Mouse (Mus musculus) Patski (cell line): ENCODE measurements around the gene Nfkbil1. TPM values are rescaled to one million over a fixed set of nuclear protein-coding genes. Genes with fewer than 3 reads are reported as not detected.

ENCODE experiments used
- ATAC-seq: fragments of 100-300 bp; one replicate; pipeline ENCODE4 v1.8.0; 2021
- CTCF ChIA-PET: fragments of 350-600 bp; sonication (Branson Sonifier 250); formaldehyde crosslinking; loops from one replicate; lab custom pipeline; 2022; ENCODE audit warnings: inconsistent platforms; lab: Charles Lee
- POLR2A ChIA-PET: fragments of 350-600 bp; sonication (Branson Sonifier 250); formaldehyde crosslinking; loops from one replicate; lab custom pipeline; 2022; ENCODE audit warnings: antibody characterized with exemption, inconsistent platforms; lab: Charles Lee
- DNase-seq: peaks from one replicate; pipeline ENCODE4 v3.0.0-alpha.2; 2011; ENCODE audit warnings: low read depth, low spot score
- H3K27me3 ChIP-seq: fragments of 371-371 bp; one replicate; pipeline ENCODE4 v1.5.1; 2021
- CTCF ChIP-seq: fragments of 100-300 bp; IDR thresholded peaks from one replicate; pipeline ENCODE4 v1.5.1; 2021
- in situ Hi-C: fragments of 300-500 bp; cut with MboI; formaldehyde crosslinking; loops from 3 replicates; pipeline ENCODE4 v1.11.1; 2018; ENCODE audit warnings: low pct_unique_long_range_greater_than_20kb, mixed read lengths
- polyA plus RNA-seq: library from polyadenylated mRNA; unstranded; gene quantifications from one replicate; pipeline ENCODE4 v1.2.3, GENCODE M21; 2021

Nfkbil1 gene
- polyA plus RNA-seq = 32.8 TPM

DNA sequence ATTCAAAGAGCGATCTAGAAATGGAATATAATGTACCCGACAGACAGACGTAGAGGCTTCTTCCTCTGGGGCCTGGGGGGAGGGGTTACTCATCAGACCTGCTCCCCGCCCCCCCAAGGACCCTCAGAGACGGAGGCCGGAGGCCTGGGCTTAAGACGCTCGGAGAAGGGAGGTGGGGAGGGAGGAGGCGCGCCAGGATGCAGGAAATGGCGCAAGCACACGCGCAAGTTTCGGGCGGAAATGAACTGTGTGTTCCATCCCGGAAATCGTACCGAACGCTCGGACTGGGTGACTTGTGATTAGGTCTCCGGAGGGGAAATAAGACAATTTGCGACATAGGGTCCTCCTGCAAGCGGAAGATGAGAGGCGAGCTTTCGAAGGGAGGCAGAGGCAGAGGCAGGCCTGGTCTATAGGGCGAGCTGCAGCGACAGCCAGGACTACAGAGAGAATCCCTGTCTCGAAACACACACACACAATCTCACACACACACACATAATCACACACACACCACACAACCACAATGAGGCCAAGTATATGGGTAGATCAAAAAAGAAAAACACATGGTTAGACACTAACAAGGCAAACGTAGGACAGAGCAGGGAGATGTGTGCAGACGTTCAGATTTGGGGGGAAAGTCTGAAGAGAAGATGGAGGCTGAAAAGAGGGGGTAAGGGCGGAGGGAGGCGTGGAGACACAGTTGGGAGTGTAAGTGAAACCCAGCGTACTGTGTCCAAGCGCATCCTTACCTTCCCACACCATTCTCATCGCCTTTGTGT, at the start of gene Nfkbil1:
Gene Nfkbil1, minus strand, starts transcription at position 179 of the 776 bp plus-strand sequence.
- no peak for TF ChIP-seq CTCF
- in situ Hi-C loops = loop anchor here (10.0 kb wide), 1 partner anchor 221 kb away; the partner anchor contains the start of gene Vwa7
- peak; percentile 83 for DNase-seq
- no peaks in the 10 kb centered on the region for H3K27me3 ChIP-seq
- ChIA-PET CTCF (interaction anchor here (1.8 to 20.7 kb wide), 2 partner anchors 57 to 65 kb away, joined by 5 to 239 read pairs; partner anchors contain the start of gene Aif1), POLR2A (no interaction called here)
- ATAC-seq = peak; percentile 49

- ATAC-seq (no peak), DNase-seq (no peak)
- ChIA-PET CTCF (no interaction called here), POLR2A (interaction anchor here (1.1 kb wide), 1 partner anchor 35 kb away, joined by 3 read pairs; no protein-coding TSS in a partner anchor)
- peaks cover 12% of the 10 kb centered on the region for H3K27me3 ChIP-seq
- no peak for TF ChIP-seq CTCF
- in situ Hi-C loops = no loop called here
Measured at GRCm38 (mm10) chr17:35280276-35280675, 44.7 kb upstream of the Nfkbil1 start.

GRCm38 (mm10) chr17:35278957-35279688, 43.5 kb upstream of the Nfkbil1 start:
- CTCF ChIA-PET = interaction anchor here (5.2 kb wide), 1 partner anchor 21 kb away, joined by 33 read pairs; no protein-coding TSS in a partner anchor
- no peak for TF ChIP-seq CTCF

DNA sequence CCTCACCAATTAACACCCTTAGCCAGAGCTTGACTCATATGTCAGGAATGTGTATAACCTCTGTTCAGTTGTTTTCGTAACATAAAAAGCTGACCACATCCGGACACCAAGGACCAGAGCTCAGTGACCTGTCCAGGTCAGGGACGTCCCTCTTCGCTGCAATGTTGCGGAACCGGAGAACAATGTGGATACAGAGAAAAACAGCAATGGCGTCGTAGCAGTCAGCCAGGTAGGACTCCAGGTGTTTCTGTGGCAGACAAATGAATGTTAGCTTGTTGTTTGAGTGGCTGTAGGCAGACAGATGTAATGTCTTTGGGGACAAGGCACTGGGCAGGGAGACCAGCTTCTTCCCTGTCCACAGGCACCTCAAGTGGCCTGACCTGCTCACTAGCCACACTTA, 42.5 kb upstream of the Nfkbil1 start:
- DNase-seq (no peak), ATAC-seq (no peak)
- in situ Hi-C loops = no loop called here
- ChIA-PET POLR2A (no interaction called here), CTCF (interaction anchor here (0.8 to 5.2 kb wide), 2 partner anchors 20 to 23 kb away, joined by 3 to 33 read pairs; no protein-coding TSS in a partner anchor)
- no peak for TF ChIP-seq CTCF
- peaks cover 3% of the 10 kb centered on the region for H3K27me3 ChIP-seq

More at GRCm38 (mm10) chr17:35278957-35279688, 43.5 kb upstream of the Nfkbil1 start:
- H3K27me3 ChIP-seq = peaks cover 11% of the 10 kb centered on the region
- in situ Hi-C loops = no loop called here
- POLR2A ChIA-PET = interaction anchor here (1.1 kb wide), 1 partner anchor 34 kb away, joined by 3 read pairs; no protein-coding TSS in a partner anchor
- ATAC-seq (no peak), DNase-seq (no peak)

GRCm38 (mm10) chr17:35276304-35276864, 40.8 kb upstream of the Nfkbil1 start:
- in situ Hi-C loops = no loop called here
- no peak for DNase-seq
- ChIA-PET CTCF (interaction anchor here (2.3 to 5.2 kb wide), 2 partner anchors 18 to 22 kb away, joined by 8 to 33 read pairs; no protein-coding TSS in a partner anchor), POLR2A (no interaction called here)
- no peak for TF ChIP-seq CTCF
- ATAC-seq = no peak
- no peaks in the 10 kb centered on the region for H3K27me3 ChIP-seq

DNA sequence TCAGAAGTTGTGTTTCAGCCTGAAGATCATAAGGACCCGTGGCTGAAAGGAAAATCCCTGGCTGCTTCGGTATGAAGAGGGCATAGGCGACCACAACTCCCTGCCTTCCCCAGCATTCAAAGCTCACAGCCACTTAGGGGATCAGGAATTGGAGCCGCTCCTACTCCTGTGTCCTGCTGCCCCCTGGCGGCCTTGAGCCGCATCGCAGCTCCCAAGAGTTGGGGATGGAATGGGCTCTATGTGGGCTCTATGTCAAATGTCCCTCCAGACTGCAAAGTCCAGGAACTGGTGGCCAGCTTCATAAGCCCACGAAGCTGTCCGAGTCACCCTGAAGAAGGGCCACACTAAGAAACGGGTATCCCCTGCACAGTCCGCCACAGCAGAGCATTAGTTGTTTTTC, 39.2 kb upstream of the Nfkbil1 start:
- no peak for DNase-seq
- peak; percentile 31 for ATAC-seq
- in situ Hi-C loops = loop anchor here (5.0 kb wide), 1 partner anchor 1302 kb away; no protein-coding TSS in a partner anchor
- POLR2A ChIA-PET = interaction anchor here (0.6 to 0.7 kb wide), 2 partner anchors 20 to 30 kb away, joined by 3 read pairs; no protein-coding TSS in a partner anchor
- CTCF ChIA-PET = interaction anchor here (1.2 to 5.2 kb wide), 6 partner anchors 9 to 29 kb away, joined by 3 to 33 read pairs (median 6); no protein-coding TSS in a partner anchor
- no peaks in the 10 kb centered on the region for H3K27me3 ChIP-seq
- TF ChIP-seq CTCF = peak; percentile 93

DNA sequence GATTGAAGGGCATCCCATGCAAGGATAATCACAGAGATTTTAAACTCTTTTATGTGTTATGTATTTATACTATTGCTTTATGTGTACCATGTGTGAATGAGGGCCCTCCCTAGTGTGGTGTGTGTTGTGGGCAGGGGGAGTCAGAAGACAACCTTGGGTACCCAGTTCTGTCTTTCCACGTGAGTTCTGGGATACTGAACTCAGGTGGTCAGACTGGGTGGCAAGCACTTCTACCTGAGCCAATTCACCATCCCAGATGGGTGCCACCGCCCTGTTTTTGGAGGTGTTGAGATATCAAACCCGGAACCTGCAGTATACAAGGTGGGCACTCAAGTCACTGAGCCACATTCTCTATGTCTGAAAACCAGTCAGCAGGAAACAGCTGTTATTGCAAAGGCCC, 36.7 kb upstream of the Nfkbil1 start:
- ChIA-PET CTCF (no interaction called here), POLR2A (interaction anchor here (0.5 kb wide), 1 partner anchor 18 kb away, joined by 4 read pairs; no protein-coding TSS in a partner anchor)
- no peak for TF ChIP-seq CTCF
- no peak for DNase-seq
- H3K27me3 ChIP-seq = no peaks in the 10 kb centered on the region
- in situ Hi-C loops = loop anchor here (5.0 kb wide), 1 partner anchor 1300 kb away; no protein-coding TSS in a partner anchor
- no peak for ATAC-seq

DNA sequence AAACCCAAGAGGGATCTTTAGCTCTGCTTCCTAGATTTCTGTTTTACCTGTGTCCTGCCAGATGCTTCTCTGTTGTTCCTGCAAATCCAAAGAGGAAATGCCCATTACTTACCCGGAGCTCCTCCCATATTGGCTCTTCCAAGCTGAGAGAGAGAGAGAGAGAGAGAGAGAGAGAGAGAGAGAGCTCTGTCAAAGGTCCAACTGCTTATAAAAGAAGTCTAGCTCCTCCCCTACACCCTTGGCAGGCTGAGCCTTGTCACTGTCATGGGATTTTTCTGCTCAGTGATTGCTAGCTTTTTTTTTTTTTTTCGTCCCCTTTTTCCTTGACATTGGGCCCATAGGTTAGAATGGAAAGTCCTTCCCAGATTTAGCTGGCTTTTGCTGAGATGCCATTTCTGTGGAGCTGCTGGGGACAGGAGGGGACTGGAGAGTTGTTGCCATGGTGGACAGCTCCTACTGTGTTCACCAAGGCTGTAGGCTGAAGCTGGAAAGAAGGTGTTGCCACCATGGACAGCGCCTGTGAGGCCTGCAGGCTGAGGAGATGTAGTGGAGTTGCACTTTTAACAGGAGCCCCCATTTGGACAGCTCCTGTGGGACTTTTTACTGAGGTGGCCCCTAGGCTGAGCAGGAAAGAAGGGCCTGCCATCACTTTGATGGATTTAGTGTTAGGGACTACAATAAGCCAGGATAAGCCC, 34.2 kb upstream of the Nfkbil1 start:
- H3K27me3 ChIP-seq = no peaks in the 10 kb centered on the region
- in situ Hi-C loops = loop anchor here (5.0 kb wide), 1 partner anchor 1297 kb away; no protein-coding TSS in a partner anchor
- DNase-seq = peak; percentile 60
- no peak for ATAC-seq
- TF ChIP-seq CTCF = no peak
- ChIA-PET CTCF (interaction anchor here (1.4 to 3.4 kb wide), 4 partner anchors 9 to 24 kb away, joined by 3 to 27 read pairs (median 6); no protein-coding TSS in a partner anchor), POLR2A (no interaction called here)

DNA sequence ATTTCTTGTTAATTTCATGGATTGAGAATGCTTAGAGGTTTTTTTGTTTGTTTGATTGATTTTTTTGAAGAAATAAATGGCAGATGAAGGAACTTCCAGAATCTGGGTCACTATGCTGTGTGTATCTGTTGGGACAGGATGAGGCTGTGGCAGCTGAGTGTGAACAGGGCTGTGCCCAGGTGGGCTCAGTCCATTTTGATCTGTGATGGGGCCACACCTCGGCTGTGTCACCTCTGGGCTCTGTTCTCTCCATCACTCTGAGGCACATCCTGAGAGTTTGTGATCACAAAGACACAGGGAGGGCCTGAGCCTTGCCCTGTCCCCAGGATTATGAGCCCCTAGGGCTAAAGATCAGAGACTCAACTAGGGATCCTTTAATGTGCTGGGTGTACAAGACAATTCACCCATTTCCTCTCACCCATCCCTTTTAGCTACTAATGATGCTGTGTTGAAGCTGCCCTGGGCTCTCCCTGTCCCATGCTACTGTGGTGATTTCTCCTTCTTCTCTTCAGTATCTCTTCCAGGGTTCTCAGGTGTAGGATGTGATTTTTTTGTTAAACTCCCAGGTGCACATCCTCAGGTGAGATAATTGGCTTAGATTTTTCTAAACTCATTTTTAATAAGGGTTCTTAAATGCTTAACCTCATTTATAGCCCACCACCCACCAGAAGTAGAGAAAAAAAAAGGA, 32.0 kb upstream of the Nfkbil1 start:
- TF ChIP-seq CTCF = no peak
- no peaks in the 10 kb centered on the region for H3K27me3 ChIP-seq
- no peak for DNase-seq
- ChIA-PET CTCF (no interaction called here), POLR2A (no interaction called here)
- ATAC-seq = no peak
- in situ Hi-C loops = no loop called here
